In genomic region chr6:91590806-91591571, GRCm38 (mm10) we compare ENCODE assay signal across 9 mouse cellular contexts.
DNase-seq lines count a peak whose midpoint lies in the region; ATAC-seq and TF ChIP-seq lines count a peak whose summit lies in the region.
"Had no signal": no experiment of that assay in that cellular context is flagged by ENCODE, and none has a peak within 500 bp of the region (broad histone marks: within the 10 kb centered on the region; RNA-seq: fewer than 3 reads in every experiment).

No protein-coding gene starts in this region.

- peak; percentile 45; the same call in 1 of the 2 replicates for ATAC-seq in hindbrain, postnatal 0 days

- peaks cover 22% of the 10 kb centered on the region for H3K4me1 ChIP-seq in embryonic facial prominence, embryonic 10.5 days
- H3K4me1 ChIP-seq in hindbrain, postnatal 0 days (ENCODE audit: insufficient read depth, low read length): no peaks in the 10 kb centered on the region; the same call in 1 of the 2 replicates

- H3K9ac ChIP-seq in hindbrain, postnatal 0 days (replicated peaks; ENCODE audit: low read length): no peak overlapping the region
- H3K9ac ChIP-seq: limb, embryonic 13.5 days had no signal

- H3K36me3 ChIP-seq in embryonic facial prominence, embryonic 10.5 days (replicated peaks): no peaks in the 10 kb centered on the region
- H3K36me3 ChIP-seq in hindbrain, postnatal 0 days (ENCODE audit: insufficient read depth, low read length): no peaks in the 10 kb centered on the region
- H3K36me3 ChIP-seq: limb, embryonic 13.5 days had no signal

- DNase-seq in heart, adult 11 months: peak; percentile 96
- no peak for DNase-seq in heart, postnatal 36 days
- DNase-seq in embryonic facial prominence, embryonic 10.5 days (ENCODE audit: low spot score): no peak
- peak; percentile 43 for DNase-seq in hindbrain, postnatal 0 days (ENCODE audit: low spot score)
- DNase-seq in lung, postnatal 10 days: peak; percentile 65
- DNase-seq in left cerebral cortex, postnatal 14 days (ENCODE audit: low spot score in 2 of 2): no peak
- DNase-seq in spleen, postnatal 10 days (ENCODE audit: low spot score in 2 of 2): no peak
- no peak for DNase-seq in cerebellum, postnatal 14 days

- H3K4me3 ChIP-seq in embryonic facial prominence, embryonic 10.5 days: no peak overlapping the region
- no peak overlapping the region for H3K4me3 ChIP-seq in hindbrain, postnatal 0 days (ENCODE audit: low read length)
- H3K4me3 ChIP-seq: limb, embryonic 13.5 days had no signal

- H3K27ac ChIP-seq in embryonic facial prominence, embryonic 10.5 days (replicated peaks): peak overlapping the region; percentile 48
- no peak overlapping the region for H3K27ac ChIP-seq in hindbrain, postnatal 0 days
- H3K27ac ChIP-seq: limb, embryonic 13.5 days had no signal

- 55% methylated on average over 8 of the region's 8 CpGs for WGBS in embryonic facial prominence, embryonic 10.5 days
- 40% methylated on average over 8 of the region's 8 CpGs for WGBS in hindbrain, postnatal 0 days

- TF ChIP-seq CTCF in hindbrain, postnatal 0 days (IDR thresholded peaks at IDR 0.05; ENCODE audit: low read depth): no peak

- no peaks in the 10 kb centered on the region for H3K9me3 ChIP-seq in embryonic facial prominence, embryonic 10.5 days
- no peaks in the 10 kb centered on the region for H3K9me3 ChIP-seq in hindbrain, postnatal 0 days (ENCODE audit: low read length)
- H3K9me3 ChIP-seq: limb, embryonic 13.5 days had no signal

- intact Hi-C loops in heart, postnatal 36 days (cut with DNase I): no loop called here
- intact Hi-C loops in left cerebral cortex, postnatal 14 days (cut with DNase I): no loop called here

- no peaks in the 10 kb centered on the region for H3K27me3 ChIP-seq in embryonic facial prominence, embryonic 10.5 days (replicated peaks; ENCODE audit: low read depth, poor library complexity, severe bottlenecking)
- H3K27me3 ChIP-seq in hindbrain, postnatal 0 days (ENCODE audit: insufficient read depth, low read length): no peaks in the 10 kb centered on the region
- H3K27me3 ChIP-seq: limb, embryonic 13.5 days had no signal

- H3K4me2 ChIP-seq in hindbrain, postnatal 0 days (ENCODE audit: low read depth, low read length): no peak overlapping the region
- H3K4me2 ChIP-seq: limb, embryonic 13.5 days had no signal

Comparison
In these comparisons a context has a peak if more than half of its experiments do, and no peak if none do; other contexts are left out.
1. DNase-seq: peak in heart, adult 11 months (single experiment), hindbrain, postnatal 0 days (single experiment) and lung, postnatal 10 days (single experiment); none in heart, postnatal 36 days (0 of 2), embryonic facial prominence, embryonic 10.5 days (single experiment), left cerebral cortex, postnatal 14 days (0 of 2), spleen, postnatal 10 days (0 of 2) and cerebellum, postnatal 14 days (0 of 2).